Mouse (Mus musculus): Measurements from ENCODE around the gene Cisd1. TPM values are rescaled to one million over a fixed set of nuclear protein-coding genes. Genes with fewer than 3 reads are reported as not detected.

The Cisd1 gene
- polyA plus RNA-seq, 2 experiments: 29.9 to 78.2 TPM

- ATAC-seq (ENCODE audit: insufficient read depth) (no peak), DNase-seq (ENCODE audit: low read depth in 3 of 3, low spot score in 3 of 3) (no peak)
- no peak overlapping the region for H3K27ac ChIP-seq
- no peaks in the 10 kb centered on the region; the same call in 1 of the 2 replicates for H3K36me3 ChIP-seq (replicated peaks; ENCODE audit: control insufficient read depth, insufficient read depth, low read depth)
- H3K9ac ChIP-seq (replicated peaks): no peak overlapping the region
- no peaks in the 10 kb centered on the region for H3K9me3 ChIP-seq (ENCODE audit: control insufficient read depth, low read length)
- no peak overlapping the region for H3K4me2 ChIP-seq (ENCODE audit: low read depth)
- 75% methylated on average over 6 of the region's 6 CpGs for WGBS (ENCODE audit: insufficient replicate concordance)
- TF ChIP-seq CTCF (IDR thresholded peaks at IDR 0.05; ENCODE audit: low read depth) (no peak), EP300 (IDR thresholded peaks at IDR 0.05; ENCODE audit: low read depth) (no peak)
- H3K4me3 ChIP-seq (ENCODE audit: insufficient read depth in 1 of 2, low read depth in 2 of 2, low read length in 2 of 2): no peak overlapping the region
- peaks cover 2 to 9% of the 10 kb centered on the region in 2 experiments; a peak in 1 of 4 replicates for H3K4me1 ChIP-seq (replicated peaks; ENCODE audit: control insufficient read depth in 2 of 2, insufficient read depth in 2 of 2, low read length in 1 of 2)
- H3K27me3 ChIP-seq (ENCODE audit: control insufficient read depth, insufficient read depth, low read length): no peaks in the 10 kb centered on the region
Observed at GRCm38 (mm10) chr10:71371881-71372280, 27.1 kb upstream of the Cisd1 start.

DNA sequence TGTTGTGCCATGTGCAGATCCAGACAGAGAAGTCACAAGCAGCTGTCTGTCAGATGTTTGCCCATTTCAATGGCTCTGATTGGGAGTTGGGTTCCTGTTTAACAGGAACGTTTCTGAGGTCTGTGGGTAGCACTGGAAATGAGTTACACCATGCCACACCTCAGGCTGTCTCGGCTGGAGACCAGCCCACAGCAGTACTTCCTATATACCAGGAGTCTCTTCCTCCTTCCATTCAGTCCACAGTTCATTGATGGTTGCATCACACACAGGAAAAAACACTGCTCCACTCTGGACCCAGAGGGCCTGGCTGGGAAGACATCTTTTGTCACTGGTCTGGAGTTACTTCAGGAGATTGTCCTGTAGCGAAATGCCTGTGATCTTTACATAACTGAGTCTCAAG, 24.7 kb upstream of the Cisd1 start:
- H3K9me3 ChIP-seq (ENCODE audit: control insufficient read depth, low read length): no peaks in the 10 kb centered on the region
- peaks cover 2 to 9% of the 10 kb centered on the region in 2 experiments; a peak in 1 of 4 replicates for H3K4me1 ChIP-seq (replicated peaks; ENCODE audit: control insufficient read depth in 2 of 2, insufficient read depth in 2 of 2, low read length in 1 of 2)
- TF ChIP-seq EP300 (IDR thresholded peaks at IDR 0.05; ENCODE audit: low read depth) (no peak), CTCF (IDR thresholded peaks at IDR 0.05; ENCODE audit: low read depth) (no peak)
- H3K27me3 ChIP-seq (ENCODE audit: control insufficient read depth, insufficient read depth, low read length): no peaks in the 10 kb centered on the region
- no peaks in the 10 kb centered on the region; the same call in 1 of the 2 replicates for H3K36me3 ChIP-seq (replicated peaks; ENCODE audit: control insufficient read depth, insufficient read depth, low read depth)
- WGBS (ENCODE audit: insufficient replicate concordance): 34% methylated on average over 3 of the region's 3 CpGs
- no peak overlapping the region for H3K27ac ChIP-seq
- no peak overlapping the region for H3K9ac ChIP-seq (replicated peaks)
- no peak overlapping the region for H3K4me2 ChIP-seq (ENCODE audit: low read depth)
- no peak overlapping the region for H3K4me3 ChIP-seq (ENCODE audit: insufficient read depth in 1 of 2, low read depth in 2 of 2, low read length in 2 of 2)
- DNase-seq (ENCODE audit: low read depth in 3 of 3, low spot score in 3 of 3) (no peak), ATAC-seq (ENCODE audit: insufficient read depth) (no peak)

DNA sequence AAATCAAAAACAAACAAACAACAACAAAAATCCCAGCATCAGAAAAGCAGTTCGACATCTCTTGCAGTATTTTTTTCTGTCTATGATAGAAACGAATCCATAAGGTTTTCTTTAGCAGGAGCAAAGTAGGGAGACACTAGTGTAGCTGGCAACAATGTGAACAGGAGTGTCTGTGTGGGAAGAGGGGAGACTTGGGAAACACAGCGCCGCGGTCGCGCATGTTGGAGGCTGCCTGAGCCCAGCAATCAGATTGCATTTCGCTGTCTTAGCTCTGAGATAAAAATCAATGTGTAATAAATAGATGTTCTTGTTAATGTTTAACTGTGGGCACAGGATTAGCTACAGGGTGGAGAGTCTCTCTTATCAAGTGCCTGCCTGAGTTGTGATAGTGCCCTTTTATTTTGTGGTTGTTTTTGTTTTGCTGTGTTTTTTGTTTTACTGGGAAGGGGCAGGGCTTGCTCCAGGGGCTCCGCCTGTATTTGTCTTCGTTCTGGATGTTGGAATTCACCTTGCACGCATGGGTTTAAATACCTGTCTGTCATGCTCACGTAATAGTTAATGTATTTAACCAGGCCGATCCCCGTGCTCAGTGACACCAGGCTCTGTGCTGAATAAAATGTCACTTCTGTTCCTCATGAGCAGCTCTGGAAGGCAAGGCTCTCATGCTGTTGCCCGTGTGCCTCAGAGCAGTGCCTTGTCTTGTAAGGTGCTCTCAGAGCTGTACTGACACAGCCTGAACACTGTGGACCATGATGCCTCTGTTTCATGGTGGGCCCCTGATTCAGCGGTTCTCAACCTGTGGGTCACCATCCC, 23.6 kb upstream of the Cisd1 start:
- H3K9ac ChIP-seq (replicated peaks): no peak overlapping the region
- H3K27me3 ChIP-seq (ENCODE audit: control insufficient read depth, insufficient read depth, low read length): no peaks in the 10 kb centered on the region
- ATAC-seq (ENCODE audit: insufficient read depth) (no peak), DNase-seq (ENCODE audit: low read depth in 3 of 3, low spot score in 3 of 3) (no peak)
- WGBS (ENCODE audit: insufficient replicate concordance): 61% methylated on average over 16 of the region's 16 CpGs
- peaks cover 2 to 9% of the 10 kb centered on the region in 2 experiments; a peak in 1 of 4 replicates for H3K4me1 ChIP-seq (replicated peaks; ENCODE audit: control insufficient read depth in 2 of 2, insufficient read depth in 2 of 2, low read length in 1 of 2)
- no peak for TF ChIP-seq CTCF (IDR thresholded peaks at IDR 0.05; ENCODE audit: low read depth)
- no peak for TF ChIP-seq EP300 (IDR thresholded peaks at IDR 0.05; ENCODE audit: low read depth)
- H3K4me2 ChIP-seq (ENCODE audit: low read depth): no peak overlapping the region
- H3K36me3 ChIP-seq (replicated peaks; ENCODE audit: control insufficient read depth, insufficient read depth, low read depth): no peaks in the 10 kb centered on the region
- no peaks in the 10 kb centered on the region for H3K9me3 ChIP-seq (ENCODE audit: control insufficient read depth, low read length)
- no peak overlapping the region for H3K27ac ChIP-seq
- H3K4me3 ChIP-seq (ENCODE audit: insufficient read depth in 1 of 2, low read depth in 2 of 2, low read length in 2 of 2): no peak overlapping the region

DNA sequence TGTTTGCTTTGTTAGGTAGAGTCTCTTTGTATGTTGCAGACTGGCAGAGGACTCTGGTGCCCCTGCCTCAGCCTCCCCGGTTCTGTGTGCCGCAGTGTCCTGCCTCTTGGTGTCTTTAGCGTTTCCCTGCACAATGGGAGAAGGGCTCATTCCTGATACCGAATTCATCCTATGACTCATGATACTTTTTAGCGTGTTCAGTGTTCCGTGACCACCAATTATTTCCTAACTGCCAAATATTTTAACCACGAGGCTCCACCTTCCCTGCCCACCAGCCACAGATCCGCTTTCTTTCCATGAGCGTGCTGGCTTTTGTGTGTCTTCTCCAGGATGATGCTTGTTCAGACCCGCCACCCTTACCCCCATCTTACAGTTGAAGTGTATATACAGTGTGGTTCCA, 19.1 kb upstream of the Cisd1 start:
- Histone ChIP-seq H3K9me3 (ENCODE audit: control insufficient read depth, low read length) (no peaks in the 10 kb centered on the region), H3K4me3 (ENCODE audit: insufficient read depth in 1 of 2, low read depth in 2 of 2, low read length in 2 of 2) (no peak overlapping the region), H3K9ac (replicated peaks) (no peak overlapping the region), H3K36me3 (replicated peaks; ENCODE audit: control insufficient read depth, insufficient read depth, low read depth) (no peaks in the 10 kb centered on the region), H3K4me1 (replicated peaks; ENCODE audit: control insufficient read depth in 2 of 2, insufficient read depth in 2 of 2, low read length in 1 of 2) (peaks cover 2 to 12% of the 10 kb centered on the region in 2 experiments; a peak in 2 of 4 replicates), H3K4me2 (ENCODE audit: low read depth) (no peak overlapping the region), H3K27ac (no peak overlapping the region), H3K27me3 (ENCODE audit: control insufficient read depth, insufficient read depth, low read length) (no peaks in the 10 kb centered on the region)
- TF ChIP-seq EP300 (IDR thresholded peaks at IDR 0.05; ENCODE audit: low read depth) (no peak), CTCF (IDR thresholded peaks at IDR 0.05; ENCODE audit: low read depth) (no peak)
- no peak for ATAC-seq (ENCODE audit: insufficient read depth)
- DNase-seq (ENCODE audit: low read depth in 3 of 3, low spot score in 3 of 3): no peak
- WGBS (ENCODE audit: insufficient replicate concordance): 77% methylated on average over 10 of the region's 10 CpGs

DNA sequence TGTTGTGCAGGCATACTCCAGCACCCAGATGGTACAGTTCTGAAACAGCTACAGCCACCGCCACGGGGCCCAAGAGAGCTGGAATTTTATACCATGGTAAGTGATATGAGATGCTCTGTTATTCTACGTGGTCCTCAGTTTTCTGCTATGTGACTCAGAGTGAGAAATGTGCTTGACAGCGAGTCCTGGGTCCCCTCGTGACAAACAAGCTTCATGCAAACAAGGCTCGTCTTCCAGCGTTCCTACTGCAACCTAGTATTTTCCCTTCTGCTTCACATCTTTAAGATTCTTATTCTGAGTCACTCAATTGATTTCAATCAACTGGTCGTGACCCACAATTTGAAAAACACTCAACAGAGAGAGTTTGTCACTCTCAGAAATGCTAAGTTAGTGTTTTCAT, 18.7 kb upstream of the Cisd1 start:
- no peak overlapping the region for H3K9ac ChIP-seq (replicated peaks)
- WGBS (ENCODE audit: insufficient replicate concordance): 79% methylated on average over 8 of the region's 8 CpGs
- ATAC-seq (ENCODE audit: insufficient read depth) (no peak), DNase-seq (ENCODE audit: low read depth in 3 of 3, low spot score in 3 of 3) (no peak)
- no peak overlapping the region for H3K27ac ChIP-seq
- peaks cover under 1 to 9% of the 10 kb centered on the region in 2 experiments; a peak in 2 of 4 replicates for H3K4me1 ChIP-seq (replicated peaks; ENCODE audit: control insufficient read depth in 2 of 2, insufficient read depth in 2 of 2, low read length in 1 of 2)
- no peak overlapping the region for H3K4me2 ChIP-seq (ENCODE audit: low read depth)
- H3K9me3 ChIP-seq (ENCODE audit: control insufficient read depth, low read length): no peaks in the 10 kb centered on the region
- no peak overlapping the region for H3K4me3 ChIP-seq (ENCODE audit: insufficient read depth in 1 of 2, low read depth in 2 of 2, low read length in 2 of 2)
- H3K36me3 ChIP-seq (replicated peaks; ENCODE audit: control insufficient read depth, insufficient read depth, low read depth): no peaks in the 10 kb centered on the region
- H3K27me3 ChIP-seq (ENCODE audit: control insufficient read depth, insufficient read depth, low read length): no peaks in the 10 kb centered on the region
- TF ChIP-seq CTCF (IDR thresholded peaks at IDR 0.05; ENCODE audit: low read depth) (no peak), EP300 (IDR thresholded peaks at IDR 0.05; ENCODE audit: low read depth) (no peak)

All from liver, embryonic 14.5 days (tissue).